Mouse (Mus musculus) bone marrow, adult 2 months (tissue): ENCODE measurements around the gene Scamp4. TPM values are rescaled to one million over a fixed set of nuclear protein-coding genes. Genes with fewer than 3 reads are reported as not detected.
A peak's percentile ranks its signal among the peaks of the same experiment; 100 is the strongest.

Source experiments
- H3K27ac ChIP-seq: fragments of 200-500 bp; 2 replicates; pipeline ENCODE4 v1.5.1; 2012; ENCODE audit warnings: low read depth, mild to moderate bottlenecking, control low read depth, inconsistent platforms, low read length; ENCODE audit not compliant: control insufficient read depth, poor library complexity, insufficient read depth
- H3K4me1 ChIP-seq: fragments of 200-500 bp; 2 replicates; pipeline ENCODE4 v1.6.1; 2011; ENCODE audit warnings: low read length; ENCODE audit not compliant: control insufficient read depth, insufficient read depth
- H3K4me3 ChIP-seq: fragments of 200-500 bp; replicated peaks from 2 replicates; pipeline ENCODE3; 2011; ENCODE audit warnings: mild to moderate bottlenecking, low read depth, low read length, control low read depth; ENCODE audit not compliant: control insufficient read depth
- CTCF ChIP-seq: fragments of 200-500 bp; IDR thresholded peaks from 2 replicates; pipeline ENCODE4 v1.5.1; 2011; ENCODE audit warnings: low read length, control low read depth; ENCODE audit not compliant: control insufficient read depth, insufficient read depth
- POLR2A ChIP-seq: fragments of 200-500 bp; IDR thresholded peaks from 2 replicates; pipeline ENCODE4 v1.6.1; 2011; ENCODE audit warnings: low read depth, mild to moderate bottlenecking, control low read depth, low read length, borderline replicate concordance; ENCODE audit not compliant: control insufficient read depth
- whole genome bisulfite sequencing: fragments of 180-500 bp; shearing (Covaris S2); methylation state at CpG from one replicate; pipeline ENCODE4 v1.1.7; 2018; 5-methylcytosine and 5-hydroxymethylcytosine counted together
- polyA plus RNA-seq: library from polyadenylated mRNA; stranded (reverse); fragments of >200 nt; gene quantifications from 2 replicates; pipeline ENCODE4 v1.2.4, GENCODE M21; 2011; ENCODE audit warnings: low replicate concordance; ENCODE audit not compliant: missing spikeins, insufficient read depth, insufficient read length

Scamp4 gene
- polyA plus RNA-seq, 1 experiment: 17.2 TPM

- TF ChIP-seq POLR2A (no peak), CTCF (no peak)
- WGBS: 93% methylated on average over 8 of the region's 8 CpGs
- H3K4me3 ChIP-seq: no peak overlapping the region
- H3K4me1 ChIP-seq: peaks cover 2% of the 10 kb centered on the region; the same call in 1 of the 2 replicates
- H3K27ac ChIP-seq: no peak overlapping the region
Measured at GRCm38 (mm10) chr10:80585581-80585980, 17.1 kb upstream of the Scamp4 start.

GRCm38 (mm10) chr10:80586407-80587304 is 16.0 kb upstream of the Scamp4 start:
- 92% methylated on average over 51 of the region's 51 CpGs for WGBS
- Histone ChIP-seq H3K27ac (peak overlapping the region; percentile 17), H3K4me3 (no peak overlapping the region), H3K4me1 (peaks cover 2% of the 10 kb centered on the region; the same call in 1 of the 2 replicates)
- TF ChIP-seq CTCF (no peak), POLR2A (no peak)

- Histone ChIP-seq H3K27ac (peak overlapping the region; percentile 35; the same call in 1 of the 2 replicates), H3K4me3 (no peak overlapping the region), H3K4me1 (peaks cover 2% of the 10 kb centered on the region; the same call in 1 of the 2 replicates)
- TF ChIP-seq CTCF: no peak
- TF ChIP-seq POLR2A: no peak
- WGBS: 32% methylated on average over 4 of the region's 4 CpGs
Measured at GRCm38 (mm10) chr10:80587305-80587657, 15.4 kb upstream of the Scamp4 start.

- Histone ChIP-seq H3K4me3 (peak overlapping the region; percentile 92), H3K27ac (peak overlapping the region; percentile 81), H3K4me1 (peaks cover 2% of the 10 kb centered on the region; the same call in 1 of the 2 replicates)
- 3% methylated on average over 12 of the region's 12 CpGs for WGBS
- TF ChIP-seq POLR2A: no peak
- TF ChIP-seq CTCF: no peak
Measured at GRCm38 (mm10) chr10:80589127-80589878, 13.4 kb upstream of the Scamp4 start.

GRCm38 (mm10) chr10:80589879-80590854 is 12.5 kb upstream of the Scamp4 start, which contains the start of gene Abhd17a:
Abhd17a (minus strand) TSS chr10:80590341.
- TF ChIP-seq POLR2A (peak; percentile 75; the same call in 1 of the 2 replicates), CTCF (no peak)
- under 1% methylated on average over 73 of the region's 73 CpGs for WGBS
- peak within 1 kb of the TSS; percentile 81 for H3K27ac ChIP-seq
- H3K4me1 ChIP-seq: peaks cover 2% of the 10 kb centered on the region; the same call in 1 of the 2 replicates
- H3K4me3 ChIP-seq: peak within 1 kb of the TSS; percentile 92

GRCm38 (mm10) chr10:80596318-80596717 is 6.4 kb upstream of the Scamp4 start:
- TF ChIP-seq POLR2A (no peak), CTCF (no peak)
- 70% methylated on average over 4 of the region's 4 CpGs for WGBS
- no peak overlapping the region for H3K4me3 ChIP-seq
- H3K27ac ChIP-seq: no peak overlapping the region
- no peaks in the 10 kb centered on the region; the same call in 1 of the 2 replicates for H3K4me1 ChIP-seq

GRCm38 (mm10) chr10:80603364-80603763 is 692 bp downstream of the Scamp4 start:
- peaks cover 2% of the 10 kb centered on the region; the same call in 1 of the 2 replicates for H3K4me1 ChIP-seq
- peak overlapping the region; percentile 94 for H3K4me3 ChIP-seq
- WGBS: 19% methylated on average over 7 of the region's 7 CpGs
- TF ChIP-seq CTCF: no peak
- no peak for TF ChIP-seq POLR2A
- H3K27ac ChIP-seq: peak overlapping the region; percentile 83
